Mouse (Mus musculus): ENCODE results near the gene Eif4a1. TPM values are rescaled to one million over a fixed set of nuclear protein-coding genes. Genes with fewer than 3 reads are reported as not detected.
A peak's percentile ranks its signal among the peaks of the same experiment; 100 is the strongest.

Gene Eif4a1
- polyA plus RNA-seq, 1 experiment from 2014 or later, result 729 TPM

DNA sequence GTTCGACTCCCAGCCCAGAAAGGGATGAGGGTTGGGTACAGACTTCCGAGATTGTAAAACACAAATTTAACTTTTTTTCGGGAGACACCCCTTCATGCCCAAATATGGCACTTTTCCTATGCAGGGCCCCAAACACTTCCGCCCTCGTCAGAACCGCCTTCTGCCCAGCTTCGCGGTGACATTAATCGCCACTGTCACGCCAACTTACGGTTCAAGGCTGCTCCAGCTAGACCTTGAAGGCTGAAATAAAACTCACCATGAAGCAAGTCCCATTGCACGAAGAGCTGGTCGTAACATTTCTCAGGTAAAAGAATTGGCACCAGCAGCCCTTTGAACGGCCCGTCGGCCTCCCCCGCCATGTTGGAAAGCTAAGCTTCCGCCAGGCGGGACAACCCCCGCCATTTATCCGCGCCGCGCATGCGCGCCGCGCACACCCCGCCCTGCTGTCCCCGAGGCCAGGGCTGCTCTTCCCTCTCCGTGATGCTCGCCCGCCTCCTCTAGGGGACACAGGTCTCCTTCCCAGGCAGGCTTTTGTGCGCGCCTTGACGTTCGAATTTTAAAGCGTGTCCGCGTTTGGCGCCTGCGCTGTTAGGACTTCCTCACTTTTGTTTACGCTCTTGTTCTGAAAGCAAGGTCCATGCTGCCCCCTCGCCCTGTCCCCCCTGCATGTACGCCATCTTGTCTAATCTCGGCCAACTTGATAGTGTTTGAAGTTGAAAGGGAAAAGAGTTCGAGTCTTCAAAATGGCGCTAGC lies 9.8 kb downstream of the Eif4a1 start, which contains the start of gene Mpdu1:
Mpdu1 (minus strand) TSS at position 430 of the 754 bp plus-strand sequence.
- ATAC-seq (ENCODE audit: low FRiP score, low TSS enrichment), result peak; percentile 96
- no peaks in the 10 kb centered on the region for H3K27me3 ChIP-seq (ENCODE audit: control insufficient read depth, insufficient read depth, low read length)
- peaks cover 50% of the 10 kb centered on the region for H3K36me3 ChIP-seq (ENCODE audit: control insufficient read depth, insufficient read depth, low read length)
- under 1% methylated on average over 48 of the region's 48 CpGs for WGBS
- peak within 1 kb of the TSS; percentile 99 for H3K27ac ChIP-seq (ENCODE audit: low read depth, low read length)
- H3K4me3 ChIP-seq (ENCODE audit: low read length), result peak within 1 kb of the TSS; percentile 56
- peaks cover 5% of the 10 kb centered on the region; the same call in 1 of the 2 replicates for H3K4me1 ChIP-seq (ENCODE audit: control insufficient read depth, insufficient read depth, low read length)
- peak within 1 kb of the TSS; percentile 68 for H3K9ac ChIP-seq (ENCODE audit: low read depth, low read length)
- peak within 1 kb of the TSS; percentile 54 for H3K4me2 ChIP-seq (replicated peaks; ENCODE audit: low read depth, low read length)
- no peaks in the 10 kb centered on the region for H3K9me3 ChIP-seq (ENCODE audit: control insufficient read depth, low read length)

DNA sequence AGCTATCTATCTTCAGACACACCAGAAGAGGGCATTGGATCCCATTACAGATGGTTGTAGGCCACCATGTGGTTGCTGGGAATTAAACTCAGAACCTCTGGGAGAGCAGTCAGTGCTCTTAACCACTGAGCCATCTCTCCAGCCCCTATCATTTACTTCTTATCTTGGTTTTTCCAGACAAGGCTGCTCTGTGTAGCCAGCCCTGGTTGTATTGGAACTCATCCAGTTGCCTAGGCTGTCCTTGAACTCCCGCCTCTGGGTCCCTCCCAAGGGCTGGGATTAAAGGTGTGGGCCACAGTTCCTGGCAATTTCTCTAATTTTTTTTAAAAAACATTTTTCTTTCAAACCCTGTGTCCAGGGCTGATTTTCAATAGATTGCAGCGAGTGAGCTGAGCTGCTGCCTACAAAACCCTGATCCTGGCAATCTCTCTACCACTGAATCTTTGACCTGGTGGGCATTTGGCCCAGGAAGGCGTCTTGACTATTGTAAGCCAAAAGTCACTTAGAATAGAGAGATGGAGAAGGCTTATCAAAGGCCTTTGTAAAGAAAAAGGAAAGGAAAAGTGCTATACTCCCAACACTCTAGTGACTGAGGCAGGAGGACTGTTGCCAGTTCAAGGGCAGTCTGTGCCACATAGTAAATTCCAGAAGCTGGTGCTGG lies 10.9 kb downstream of the Eif4a1 start:
- Histone ChIP-seq H3K9ac (ENCODE audit: low read depth, low read length) (peak overlapping the region; percentile 68; the same call in 1 of the 2 replicates), H3K27ac (ENCODE audit: low read depth, low read length) (peak overlapping the region; percentile 99; the same call in 1 of the 2 replicates)
- 83% methylated on average over 3 of the region's 3 CpGs for WGBS

DNA sequence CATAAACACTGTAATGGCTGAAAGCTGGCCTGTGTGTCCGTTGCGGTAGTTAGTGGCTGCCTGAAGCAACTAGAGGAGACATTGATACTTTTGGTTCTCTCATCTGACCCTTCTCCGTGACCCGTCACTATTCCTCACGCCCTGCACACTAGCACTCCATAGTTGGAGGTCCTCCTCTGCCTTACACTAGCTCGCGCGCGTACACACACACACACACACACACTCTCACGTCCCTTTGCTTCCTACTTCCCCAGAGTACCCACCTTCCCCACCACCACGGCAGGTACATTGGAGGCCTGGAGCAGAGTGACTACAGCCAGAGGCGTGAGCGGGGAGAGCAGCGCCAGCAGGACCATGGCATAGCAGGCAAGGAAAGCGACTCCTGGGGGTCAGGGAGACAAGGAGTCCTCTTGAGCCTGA lies 14.8 kb downstream of the Eif4a1 start:
- Histone ChIP-seq H3K27ac (ENCODE audit: low read depth, low read length) (no peak overlapping the region), H3K4me1 (ENCODE audit: control insufficient read depth, insufficient read depth, low read length) (peaks cover 5% of the 10 kb centered on the region; the same call in 1 of the 2 replicates), H3K4me3 (ENCODE audit: low read length) (no peak overlapping the region), H3K27me3 (ENCODE audit: control insufficient read depth, insufficient read depth, low read length) (no peaks in the 10 kb centered on the region), H3K9ac (ENCODE audit: low read depth, low read length) (no peak overlapping the region), H3K9me3 (ENCODE audit: control insufficient read depth, low read length) (no peaks in the 10 kb centered on the region), H3K36me3 (ENCODE audit: control insufficient read depth, insufficient read depth, low read length) (peaks cover 49% of the 10 kb centered on the region), H3K4me2 (replicated peaks; ENCODE audit: low read depth, low read length) (no peak overlapping the region)
- no peak for ATAC-seq (ENCODE audit: low FRiP score, low TSS enrichment)
- 87% methylated on average over 15 of the region's 15 CpGs for WGBS

More for the DNA sequence above, 10.9 kb downstream of the Eif4a1 start:
- H3K4me3 ChIP-seq (ENCODE audit: low read length), result peak overlapping the region; percentile 56
- ATAC-seq (ENCODE audit: low FRiP score, low TSS enrichment), result no peak
- peaks cover 5% of the 10 kb centered on the region; the same call in 1 of the 2 replicates for H3K4me1 ChIP-seq (ENCODE audit: control insufficient read depth, insufficient read depth, low read length)
- no peaks in the 10 kb centered on the region for H3K9me3 ChIP-seq (ENCODE audit: control insufficient read depth, low read length)
- peak overlapping the region; percentile 54 for H3K4me2 ChIP-seq (replicated peaks; ENCODE audit: low read depth, low read length)
- peaks cover 54% of the 10 kb centered on the region for H3K36me3 ChIP-seq (ENCODE audit: control insufficient read depth, insufficient read depth, low read length)
- no peaks in the 10 kb centered on the region for H3K27me3 ChIP-seq (ENCODE audit: control insufficient read depth, insufficient read depth, low read length)

DNA sequence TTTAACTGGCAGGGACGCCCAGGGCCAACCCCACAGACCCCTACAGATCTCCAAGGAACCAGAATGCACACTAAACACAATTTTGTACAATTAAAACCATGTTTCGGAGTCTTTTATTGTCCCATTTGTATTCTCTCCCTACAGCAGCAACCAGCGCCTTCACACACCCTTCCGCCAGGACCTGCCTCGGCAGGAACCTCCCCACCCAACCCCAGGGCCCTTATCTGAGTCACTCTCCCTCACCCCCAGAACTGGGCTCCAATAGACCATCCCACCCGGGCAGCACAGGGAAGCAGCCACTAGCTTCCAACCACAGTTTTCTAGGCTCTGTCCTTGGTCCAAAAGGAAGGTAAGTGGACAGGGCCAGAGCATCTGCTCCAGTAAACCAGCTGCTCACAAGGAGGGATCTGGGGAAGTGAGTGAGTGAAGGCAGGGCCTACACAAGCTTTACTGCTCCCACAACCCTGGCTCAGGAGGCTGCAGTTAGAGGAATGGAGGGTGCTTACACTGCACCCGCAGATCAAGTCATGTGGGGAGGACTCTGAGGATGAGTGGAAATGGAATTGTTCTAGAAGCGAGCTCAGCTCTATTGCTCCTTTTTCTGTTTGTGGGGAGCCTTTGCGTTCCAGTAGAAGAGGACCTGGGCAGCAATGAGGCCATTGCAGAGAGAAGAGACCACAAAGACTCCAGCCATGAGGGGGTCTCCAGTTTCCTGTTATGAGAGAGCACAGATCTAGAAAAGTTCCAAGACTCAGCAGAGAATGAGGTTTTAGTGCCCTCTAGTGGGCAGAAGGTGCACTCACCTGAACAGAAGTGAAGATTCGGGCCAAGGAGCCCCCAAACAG lies 15.4 kb downstream of the Eif4a1 start:
- H3K4me2 ChIP-seq (replicated peaks; ENCODE audit: low read depth, low read length), result no peak overlapping the region
- ATAC-seq (ENCODE audit: low FRiP score, low TSS enrichment), result no peak
- peaks cover 56% of the 10 kb centered on the region for H3K36me3 ChIP-seq (ENCODE audit: control insufficient read depth, insufficient read depth, low read length)
- peaks cover 5% of the 10 kb centered on the region; the same call in 1 of the 2 replicates for H3K4me1 ChIP-seq (ENCODE audit: control insufficient read depth, insufficient read depth, low read length)
- no peaks in the 10 kb centered on the region for H3K9me3 ChIP-seq (ENCODE audit: control insufficient read depth, low read length)
- 81% methylated on average over 10 of the region's 10 CpGs for WGBS
- H3K27ac ChIP-seq (ENCODE audit: low read depth, low read length), result no peak overlapping the region
- no peaks in the 10 kb centered on the region for H3K27me3 ChIP-seq (ENCODE audit: control insufficient read depth, insufficient read depth, low read length)
- H3K4me3 ChIP-seq (ENCODE audit: low read length), result no peak overlapping the region
- H3K9ac ChIP-seq (ENCODE audit: low read depth, low read length), result no peak overlapping the region

DNA sequence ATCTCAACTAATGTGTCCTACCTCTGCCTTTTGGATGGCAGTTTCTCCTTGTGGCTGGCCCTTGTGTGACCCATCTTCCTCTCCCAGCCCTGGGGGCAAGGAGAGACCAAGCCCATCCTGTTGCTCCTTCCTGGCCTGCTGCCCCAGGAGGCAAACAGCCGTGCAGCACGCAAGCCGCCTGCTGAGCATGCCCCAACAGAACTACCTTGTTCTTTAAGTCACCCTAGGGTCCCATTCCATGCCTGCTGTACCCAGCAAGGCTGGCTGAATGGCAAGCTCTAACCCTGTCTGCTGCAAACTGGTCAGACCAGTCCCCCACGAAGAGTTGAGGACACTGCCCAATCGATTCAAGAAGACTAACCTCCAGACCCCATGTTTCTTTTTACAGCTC lies 16.2 kb downstream of the Eif4a1 start:
- no peak overlapping the region for H3K27ac ChIP-seq (ENCODE audit: low read depth, low read length)

DNA sequence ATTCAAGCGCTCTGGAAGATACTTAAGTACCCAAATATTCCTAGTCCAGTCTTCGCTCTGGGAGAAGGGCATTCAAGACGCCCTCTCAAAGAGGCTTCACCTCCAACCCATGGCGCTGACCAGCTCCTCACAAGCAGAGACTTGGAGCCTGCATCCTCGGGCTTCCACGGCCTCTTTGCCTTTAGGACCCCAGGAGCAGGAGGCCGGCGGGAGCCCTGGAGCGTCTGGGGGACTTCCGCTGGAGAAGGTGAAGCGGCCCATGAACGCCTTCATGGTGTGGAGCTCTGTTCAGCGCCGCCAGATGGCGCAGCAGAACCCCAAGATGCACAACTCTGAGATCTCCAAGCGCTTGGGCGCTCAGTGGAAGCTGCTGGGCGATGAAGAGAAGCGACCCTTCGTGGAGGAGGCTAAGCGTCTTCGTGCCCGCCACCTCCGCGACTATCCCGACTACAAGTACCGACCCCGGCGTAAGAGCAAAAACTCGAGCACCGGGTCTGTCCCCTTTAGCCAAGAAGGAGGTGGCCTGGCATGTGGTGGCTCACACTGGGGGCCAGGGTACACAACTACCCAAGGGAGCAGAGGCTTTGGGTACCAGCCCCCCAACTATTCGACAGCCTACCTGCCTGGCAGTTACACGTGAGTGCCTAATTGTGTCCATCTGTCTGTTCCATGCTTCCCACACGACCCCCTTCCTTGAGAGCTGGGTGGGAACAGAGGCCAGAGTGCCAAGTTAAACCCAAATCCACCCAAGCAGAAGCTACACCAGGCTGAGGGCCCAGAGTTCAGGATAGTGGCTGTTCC lies 16.8 kb downstream of the Eif4a1 start, which contains the start of gene Sox15:
Sox15 (plus strand) TSS at position 51 of the 801 bp plus-strand sequence.
- Histone ChIP-seq H3K27ac (ENCODE audit: low read depth, low read length) (peak within 1 kb of the TSS; percentile 6; the same call in 1 of the 2 replicates), H3K9me3 (ENCODE audit: control insufficient read depth, low read length) (no peaks in the 10 kb centered on the region), H3K4me2 (replicated peaks; ENCODE audit: low read depth, low read length) (no peak within 1 kb of the TSS), H3K4me3 (ENCODE audit: low read length) (no peak within 1 kb of the TSS), H3K36me3 (ENCODE audit: control insufficient read depth, insufficient read depth, low read length) (peaks cover 69% of the 10 kb centered on the region), H3K27me3 (ENCODE audit: control insufficient read depth, insufficient read depth, low read length) (no peaks in the 10 kb centered on the region), H3K4me1 (ENCODE audit: control insufficient read depth, insufficient read depth, low read length) (peaks cover 5% of the 10 kb centered on the region; the same call in 1 of the 2 replicates), H3K9ac (ENCODE audit: low read depth, low read length) (no peak within 1 kb of the TSS)
- ATAC-seq (ENCODE audit: low FRiP score, low TSS enrichment), result peak; percentile 85
- WGBS, result 15% methylated on average over 34 of the region's 34 CpGs

More for the DNA sequence above, 16.2 kb downstream of the Eif4a1 start:
- Histone ChIP-seq H3K36me3 (ENCODE audit: control insufficient read depth, insufficient read depth, low read length) (peaks cover 63% of the 10 kb centered on the region), H3K9me3 (ENCODE audit: control insufficient read depth, low read length) (no peaks in the 10 kb centered on the region), H3K4me3 (ENCODE audit: low read length) (no peak overlapping the region), H3K9ac (ENCODE audit: low read depth, low read length) (no peak overlapping the region), H3K4me2 (replicated peaks; ENCODE audit: low read depth, low read length) (no peak overlapping the region), H3K4me1 (ENCODE audit: control insufficient read depth, insufficient read depth, low read length) (peaks cover 5% of the 10 kb centered on the region; the same call in 1 of the 2 replicates), H3K27me3 (ENCODE audit: control insufficient read depth, insufficient read depth, low read length) (no peaks in the 10 kb centered on the region)
- ATAC-seq (ENCODE audit: low FRiP score, low TSS enrichment), result no peak
- 75% methylated on average over 5 of the region's 5 CpGs for WGBS

DNA sequence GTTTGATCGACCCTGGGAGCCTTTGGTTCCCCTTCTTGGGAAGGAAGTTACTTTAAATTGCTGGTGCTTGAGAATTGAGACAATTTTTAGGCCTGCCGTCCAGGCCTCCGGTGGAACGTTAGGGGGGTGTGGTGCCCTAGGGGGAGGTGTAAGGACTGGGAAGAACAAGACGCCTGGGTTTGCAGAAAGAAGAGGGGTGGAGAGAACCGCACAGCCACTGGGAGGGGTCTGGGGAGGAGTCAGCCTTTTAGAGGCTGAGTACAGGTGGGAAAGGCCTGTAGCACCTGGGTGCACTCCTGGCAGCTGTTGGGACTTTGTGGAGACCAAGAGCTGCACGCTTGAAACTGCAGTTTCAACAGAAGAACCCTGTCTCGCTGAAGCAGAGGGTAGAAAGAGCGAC lies 17.5 kb downstream of the Eif4a1 start:
- Histone ChIP-seq H3K27ac (ENCODE audit: low read depth, low read length) (peak overlapping the region; percentile 6; the same call in 1 of the 2 replicates), H3K4me3 (ENCODE audit: low read length) (no peak overlapping the region), H3K9me3 (ENCODE audit: control insufficient read depth, low read length) (no peaks in the 10 kb centered on the region), H3K27me3 (ENCODE audit: control insufficient read depth, insufficient read depth, low read length) (no peaks in the 10 kb centered on the region), H3K36me3 (ENCODE audit: control insufficient read depth, insufficient read depth, low read length) (peaks cover 76% of the 10 kb centered on the region), H3K4me2 (replicated peaks; ENCODE audit: low read depth, low read length) (no peak overlapping the region), H3K9ac (ENCODE audit: low read depth, low read length) (no peak overlapping the region), H3K4me1 (ENCODE audit: control insufficient read depth, insufficient read depth, low read length) (peaks cover 5% of the 10 kb centered on the region; the same call in 1 of the 2 replicates)
- 35% methylated on average over 9 of the region's 9 CpGs for WGBS
- no peak for ATAC-seq (ENCODE audit: low FRiP score, low TSS enrichment)

DNA sequence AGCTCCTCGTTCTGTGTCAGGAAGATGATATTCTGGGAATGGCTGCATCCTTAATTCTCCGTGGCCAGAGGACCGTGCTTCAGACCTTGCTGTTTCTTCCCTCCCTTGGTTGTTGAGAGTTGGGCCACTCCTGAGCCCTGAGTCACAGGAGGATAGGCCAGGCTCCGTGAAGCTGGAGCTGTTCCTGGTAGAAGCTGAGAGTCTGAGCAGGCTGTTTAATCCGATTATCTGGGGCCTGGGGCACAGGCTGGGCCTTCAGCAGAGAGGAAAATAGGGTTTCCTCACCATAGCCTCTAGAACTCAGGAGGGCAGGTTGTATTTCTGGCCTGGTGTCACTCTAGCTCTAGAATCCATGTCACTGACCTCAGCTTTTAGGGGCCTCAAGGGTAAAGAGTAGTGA lies 18.8 kb downstream of the Eif4a1 start:
- Histone ChIP-seq H3K9ac (ENCODE audit: low read depth, low read length) (no peak overlapping the region), H3K36me3 (ENCODE audit: control insufficient read depth, insufficient read depth, low read length) (peaks cover 80% of the 10 kb centered on the region), H3K27ac (ENCODE audit: low read depth, low read length) (peak overlapping the region; percentile 51), H3K27me3 (ENCODE audit: control insufficient read depth, insufficient read depth, low read length) (no peaks in the 10 kb centered on the region), H3K4me1 (ENCODE audit: control insufficient read depth, insufficient read depth, low read length) (peaks cover 5% of the 10 kb centered on the region; the same call in 1 of the 2 replicates), H3K4me3 (ENCODE audit: low read length) (no peak overlapping the region), H3K9me3 (ENCODE audit: control insufficient read depth, low read length) (no peaks in the 10 kb centered on the region), H3K4me2 (replicated peaks; ENCODE audit: low read depth, low read length) (no peak overlapping the region)
- ATAC-seq (ENCODE audit: low FRiP score, low TSS enrichment), result no peak
- 71% methylated on average over 5 of the region's 5 CpGs for WGBS

Data from kidney, embryonic 14.5 days (tissue).